Mouse (Mus musculus) brain, adult 2 months (tissue): ENCODE results near the gene Baat.
"Not testable (repeated sequence)": the region's sequence is repeated elsewhere in the genome, so short reads cannot be mapped to it uniquely, and the experiment has no call there.

Experiments
- DNase-seq: peaks from one replicate; pipeline ENCODE4 v3.0.0; 2011; ENCODE audit warnings: low read depth, low spot score

Baat gene

GRCm38 (mm10) chr4:49506386-49506785, at the start of gene Baat:
Gene Baat, minus strand, starts transcription at chr4:49506557.
- no peak for DNase-seq

DNA sequence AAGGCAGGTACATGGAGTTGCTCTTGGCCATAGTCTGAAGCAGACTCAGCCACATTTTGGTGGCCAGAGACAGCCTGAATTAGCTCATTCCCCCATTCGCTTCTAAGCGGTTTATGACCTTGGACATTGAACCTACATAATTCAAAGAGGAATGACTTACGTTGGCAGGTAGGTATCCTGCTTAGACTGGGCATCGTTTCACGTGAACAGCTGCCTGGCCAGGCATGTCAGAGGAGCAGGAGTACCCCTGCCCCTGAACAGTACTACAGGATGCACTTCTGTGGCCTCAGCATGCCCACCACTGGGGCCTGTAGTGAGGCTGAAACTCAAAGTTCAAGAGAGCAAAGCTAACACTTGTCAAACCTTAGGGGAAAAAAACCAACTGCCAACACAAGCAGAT, 47.0 kb upstream of the Baat start:
- DNase-seq: no peak

- DNase-seq: no peak
Measured at GRCm38 (mm10) chr4:49549383-49549782, 43.0 kb upstream of the Baat start, which contains the start of gene Aldob. Gene Aldob, minus strand, starts transcription at chr4:49549546.

GRCm38 (mm10) chr4:49547544-49548219, 41.3 kb upstream of the Baat start:
- no peak for DNase-seq

- DNase-seq: no peak
Measured at GRCm38 (mm10) chr4:49546873-49547543, 40.7 kb upstream of the Baat start.

DNA sequence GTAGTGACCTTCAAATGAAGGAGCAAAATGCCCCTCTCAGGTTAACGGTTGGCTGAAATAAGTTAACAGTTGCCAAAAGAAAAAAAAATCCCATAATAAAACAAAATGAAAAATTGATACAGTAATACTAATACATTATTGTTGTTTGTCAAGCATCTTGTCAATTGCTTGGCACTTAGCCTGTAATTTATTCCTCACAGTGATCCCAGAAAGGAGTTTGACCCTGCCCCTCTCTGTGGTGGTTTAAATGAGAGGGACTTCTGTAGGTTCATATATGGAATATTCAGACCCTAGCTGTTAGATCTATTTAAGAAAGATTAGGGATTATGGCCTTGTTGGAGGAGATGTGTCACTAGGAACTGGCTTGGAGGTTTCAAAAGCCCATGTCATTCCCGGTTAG, 39.7 kb upstream of the Baat start:
- DNase-seq: no peak

DNA sequence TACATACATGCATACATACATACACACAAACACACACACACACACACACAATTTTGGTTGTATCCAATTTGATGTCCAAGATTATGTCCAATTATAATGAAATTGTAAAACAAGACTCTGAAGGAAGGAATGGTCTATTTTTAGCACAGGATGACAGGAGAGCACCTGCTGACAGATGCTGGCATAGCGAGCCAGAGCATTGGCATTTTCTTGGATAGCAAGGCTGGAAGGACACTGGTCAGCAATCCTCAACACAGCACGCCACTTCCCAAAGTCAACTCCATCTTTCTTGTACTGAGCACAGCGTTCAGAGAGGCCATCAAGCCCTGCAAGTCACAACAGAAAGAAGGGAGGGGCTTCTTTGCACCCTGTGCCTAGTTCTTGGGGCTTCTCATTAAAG, 34.6 kb upstream of the Baat start:
- no peak for DNase-seq

GRCm38 (mm10) chr4:49539665-49540064, 33.3 kb upstream of the Baat start:
- DNase-seq: peak; percentile 10

GRCm38 (mm10) chr4:49536671-49537070, 30.3 kb upstream of the Baat start:
- DNase-seq: peak; percentile 4

DNA sequence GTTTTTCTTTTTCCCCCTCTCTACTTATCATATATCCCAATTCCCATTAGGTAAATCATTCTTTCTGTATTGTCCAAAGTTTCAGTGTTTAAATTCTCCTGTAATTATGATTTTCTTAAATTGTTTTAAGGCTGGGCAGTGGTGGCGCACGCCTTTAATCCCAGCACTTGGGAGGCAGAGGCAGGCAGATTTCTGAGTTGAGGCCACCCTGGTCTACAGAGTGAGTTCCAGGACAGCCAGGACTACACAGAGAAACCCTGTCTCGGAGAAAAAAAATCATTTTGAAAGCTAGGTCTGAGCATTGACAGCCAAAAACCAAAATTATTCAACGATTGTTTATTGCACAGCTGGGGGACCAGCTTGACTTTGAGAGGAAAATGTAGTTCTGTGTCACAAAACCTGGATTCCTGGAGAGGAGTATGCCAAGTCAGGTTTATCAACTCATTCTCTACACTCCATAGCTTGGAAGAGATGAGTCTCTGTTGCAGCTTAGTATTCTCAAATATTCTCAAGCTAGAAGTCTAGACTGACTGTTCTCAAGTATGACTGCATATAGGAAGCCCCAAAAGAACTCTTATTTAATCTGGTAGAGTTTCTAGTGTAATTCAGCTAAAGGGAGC, 29.4 kb upstream of the Baat start:
- no peak for DNase-seq

- DNase-seq: no peak
Measured at GRCm38 (mm10) chr4:49535036-49535435, 28.7 kb upstream of the Baat start.

GRCm38 (mm10) chr4:49522576-49522975, 16.2 kb upstream of the Baat start:
- DNase-seq: peak; percentile 92

GRCm38 (mm10) chr4:49521346-49521745, 15.0 kb upstream of the Baat start:
- no peak for DNase-seq

- peak; percentile 99 for DNase-seq
Measured at GRCm38 (mm10) chr4:49520572-49521340, 14.4 kb upstream of the Baat start, which contains the start of the genes Mrpl50 and Zfp189. Gene Mrpl50, minus strand, starts transcription at chr4:49521093. Gene Zfp189, plus strand, starts transcription at chr4:49521176.

- DNase-seq: peak; percentile 6
Measured at GRCm38 (mm10) chr4:49519476-49519875, 13.1 kb upstream of the Baat start.

DNA sequence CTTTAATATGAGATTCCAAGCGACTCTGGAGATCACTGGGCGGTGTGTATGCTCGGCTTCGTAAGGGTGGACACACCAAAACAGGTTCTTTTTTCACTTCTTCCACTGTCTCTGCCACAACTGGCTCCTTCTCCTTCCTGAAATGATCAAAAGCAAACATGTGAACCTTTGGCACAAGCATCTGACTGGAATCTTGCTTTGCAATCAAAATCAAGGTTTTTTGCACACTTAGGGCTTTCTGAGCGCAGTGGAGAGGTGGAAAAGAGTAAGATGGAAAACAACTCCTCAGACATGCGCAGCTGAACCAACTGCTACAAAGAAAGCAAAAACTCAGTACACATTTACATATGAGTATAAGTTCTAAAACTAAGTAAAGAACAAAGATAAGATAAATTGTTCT, 8.1 kb upstream of the Baat start:
- DNase-seq: no peak

- DNase-seq: no peak
Measured at GRCm38 (mm10) chr4:49512636-49513035, 6.3 kb upstream of the Baat start.

DNA sequence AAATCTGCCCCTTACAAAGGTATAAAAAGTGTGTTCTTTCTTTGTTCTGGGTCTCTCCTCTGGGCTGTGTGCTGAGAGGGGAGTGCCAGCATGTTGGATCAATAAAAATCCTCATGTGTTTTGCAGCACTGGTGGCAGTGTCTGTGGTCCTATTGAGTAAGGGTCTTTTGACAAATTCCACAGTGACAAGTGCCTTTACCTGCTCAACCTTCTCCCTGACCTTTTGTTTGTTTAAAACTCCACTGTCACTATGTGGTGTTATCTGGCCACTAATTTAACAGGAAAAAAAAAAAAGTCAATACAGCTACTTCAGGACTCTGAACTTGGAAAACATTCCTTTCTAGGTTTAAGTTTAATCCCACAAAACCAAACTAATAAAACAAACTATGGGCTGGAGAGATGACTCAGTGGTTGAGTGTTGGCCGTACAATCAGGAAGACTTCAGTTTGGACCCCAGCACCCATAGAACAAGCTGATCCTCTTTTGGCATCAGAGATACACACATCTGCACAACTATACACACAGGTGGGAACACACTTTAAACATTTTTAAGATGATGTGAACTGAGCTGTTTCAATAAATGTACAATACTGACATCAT, 4.0 kb upstream of the Baat start:
- not testable (repeated sequence) for DNase-seq

DNA sequence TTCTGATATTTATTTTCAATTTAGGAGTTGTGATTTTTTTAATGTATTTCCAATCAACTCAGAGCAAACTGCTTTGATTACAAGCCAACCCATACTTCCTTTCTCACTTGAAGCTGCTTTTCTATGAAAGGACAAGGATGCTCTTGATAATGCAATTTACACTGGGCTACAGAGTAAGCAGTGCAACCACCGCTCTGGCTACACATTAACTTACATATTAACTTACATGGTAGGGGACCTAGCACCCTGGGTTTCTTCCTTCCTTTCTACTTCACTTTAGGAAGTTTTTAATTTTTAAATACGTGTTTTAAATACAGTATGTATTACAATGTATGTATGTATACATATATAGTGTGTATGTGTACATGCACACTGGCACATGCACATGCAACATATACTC, 2.8 kb upstream of the Baat start:
- DNase-seq: no peak

DNA sequence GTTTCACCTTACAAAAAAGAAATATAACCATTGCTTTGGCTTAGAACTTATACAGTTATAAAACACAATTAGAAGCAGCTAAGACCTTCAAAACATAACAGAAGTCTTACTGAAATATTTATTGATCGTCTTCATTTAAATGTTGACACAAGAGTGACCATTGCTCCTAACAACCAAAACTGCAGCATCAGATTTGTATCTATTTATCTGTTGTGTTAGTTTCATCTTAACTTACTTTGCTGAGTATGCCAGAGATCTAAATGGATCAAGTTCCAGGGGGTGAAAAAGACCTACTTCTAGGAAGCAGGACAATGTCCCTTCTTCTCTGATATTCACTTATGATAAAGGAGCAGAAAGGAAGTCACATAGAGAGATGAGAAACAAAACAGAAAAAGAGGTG, 2.8 kb downstream of the Baat start:
- DNase-seq: no peak

DNA sequence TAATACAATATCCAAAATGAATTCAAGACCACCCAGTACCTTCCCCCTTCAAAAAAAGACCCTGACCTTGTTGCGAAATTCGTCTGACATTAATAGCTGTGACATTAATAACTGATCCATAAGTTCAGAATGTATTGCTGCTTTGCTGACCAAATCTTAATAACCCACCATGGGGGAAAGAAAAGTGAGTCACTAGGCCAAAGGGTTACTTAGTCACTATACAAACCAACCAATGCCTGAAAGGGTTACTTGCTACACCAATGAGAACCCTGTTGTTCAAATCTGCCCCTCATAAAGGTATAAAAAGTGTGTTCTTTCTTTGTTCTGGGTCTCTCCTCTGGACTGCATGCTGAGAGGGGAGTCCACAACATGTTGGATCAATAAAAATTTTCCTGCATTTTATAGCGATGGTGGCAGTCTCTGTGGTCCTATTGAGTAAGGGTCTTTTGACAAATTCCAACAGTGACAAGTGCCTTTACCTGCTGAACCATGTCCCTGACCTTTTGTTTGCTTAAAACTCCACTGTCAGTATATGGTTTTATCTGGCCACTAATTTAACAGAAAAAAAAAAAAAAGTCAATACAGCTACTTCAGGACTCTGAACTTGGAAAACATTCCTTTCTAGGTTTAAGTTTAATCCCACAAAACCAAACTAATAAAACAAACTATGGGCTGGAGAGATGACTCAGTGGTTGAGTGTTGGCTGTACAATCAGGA, 20.3 kb downstream of the Baat start:
- not testable (repeated sequence) for DNase-seq
